Mouse (Mus musculus) small intestine, adult 2 months (tissue): ENCODE data around the gene Cd2bp2. TPM values are rescaled to one million over a fixed set of nuclear protein-coding genes. Genes with fewer than 3 reads are reported as not detected.

Experiments used
- H3K27ac ChIP-seq: fragments of 200-500 bp; 2 replicates; pipeline ENCODE4 v1.5.1; 2012; ENCODE audit warnings: low read depth, low read length, control low read depth, inconsistent platforms; ENCODE audit not compliant: insufficient read depth
- H3K27me3 ChIP-seq: fragments of 200-500 bp; 2 replicates; pipeline ENCODE4 v1.6.1; 2012; ENCODE audit warnings: mild to moderate bottlenecking, moderate library complexity, low read length, inconsistent platforms; ENCODE audit not compliant: control insufficient read depth, insufficient read depth
- H3K36me3 ChIP-seq: fragments of 200-500 bp; 2 replicates; pipeline ENCODE4 v1.6.1; 2012; ENCODE audit warnings: mild to moderate bottlenecking, low read length, control low read depth, inconsistent platforms; ENCODE audit not compliant: control insufficient read depth, insufficient read depth
- H3K4me1 ChIP-seq: fragments of 200-500 bp; 2 replicates; pipeline ENCODE4 v1.6.1; 2012; ENCODE audit warnings: low read length, inconsistent platforms, mixed read lengths; ENCODE audit not compliant: control insufficient read depth, insufficient read depth, insufficient read length
- H3K4me3 ChIP-seq: fragments of 200-500 bp; 2 replicates; pipeline ENCODE4 v1.5.1; 2012; ENCODE audit warnings: low read depth, mild to moderate bottlenecking, control low read depth, inconsistent platforms, low read length, moderate library complexity
- CTCF ChIP-seq: fragments of 200-500 bp; IDR thresholded peaks from 2 replicates; pipeline ENCODE4 v1.5.1; 2012; ENCODE audit warnings: low read depth, mild to moderate bottlenecking, control low read depth, inconsistent platforms, low read length, moderate library complexity, mixed read lengths; ENCODE audit not compliant: insufficient replicate concordance, insufficient read length; ENCODE audit errors: extremely low read depth
- POLR2A ChIP-seq: fragments of 200-500 bp; IDR thresholded peaks from 2 replicates; pipeline ENCODE4 v1.6.1; 2012; ENCODE audit warnings: low read depth, mild to moderate bottlenecking, control low read depth, inconsistent platforms, low read length, moderate library complexity
- WGBS: fragments of 180-500 bp; shearing (Covaris S2); methylation state at CpG from one replicate; pipeline ENCODE4 v1.1.7; 2018; 5-methylcytosine and 5-hydroxymethylcytosine counted together
- polyA plus RNA-seq: library from polyadenylated mRNA; depleted of rRNA; stranded (reverse); fragments of >200 nt; gene quantifications from 2 replicates; pipeline ENCODE4 v1.2.3, GENCODE M21; 2012; rRNA removed

Cd2bp2 gene
- 7.6 and 13.9 TPM in 2 replicates for polyA plus RNA-seq

GRCm38 (mm10) chr7:127195544-127196295 lies at the start of gene Cd2bp2:
Gene Cd2bp2, minus strand, starts transcription at chr7:127196050.
- H3K4me3 ChIP-seq = peak within 1 kb of the TSS; percentile 87
- TF ChIP-seq POLR2A = no peak; the same call in none of the 2 replicates
- no peak for TF ChIP-seq CTCF
- peak within 1 kb of the TSS; percentile 56 for H3K27ac ChIP-seq
- H3K4me1 ChIP-seq = peaks cover 13% of the 10 kb centered on the region
- H3K27me3 ChIP-seq = no peaks in the 10 kb centered on the region
- under 1% methylated on average over 51 of the region's 51 CpGs for WGBS
- peaks cover 63% of the 10 kb centered on the region for H3K36me3 ChIP-seq

- peak overlapping the region; percentile 62 for H3K27ac ChIP-seq
- no peaks in the 10 kb centered on the region for H3K36me3 ChIP-seq
- 9% methylated on average over 32 of the region's 33 CpGs for WGBS
- no peaks in the 10 kb centered on the region for H3K27me3 ChIP-seq
- TF ChIP-seq CTCF (no peak), POLR2A (no peak)
- H3K4me3 ChIP-seq = peak overlapping the region; percentile 93
- peaks cover 4% of the 10 kb centered on the region; the same call in 1 of the 2 replicates for H3K4me1 ChIP-seq
Observed at GRCm38 (mm10) chr7:127244658-127245510, 49.0 kb upstream of the Cd2bp2 start.

GRCm38 (mm10) chr7:127243870-127244657 lies 48.2 kb upstream of the Cd2bp2 start, which contains the start of gene Zfp771:
Gene Zfp771, plus strand, starts transcription at chr7:127244274.
- no peaks in the 10 kb centered on the region for H3K27me3 ChIP-seq
- WGBS = 1% methylated on average over 56 of the region's 56 CpGs
- TF ChIP-seq POLR2A = peak; percentile 74
- TF ChIP-seq CTCF = no peak
- peaks cover 4% of the 10 kb centered on the region; the same call in 1 of the 2 replicates for H3K4me1 ChIP-seq
- H3K36me3 ChIP-seq = no peaks in the 10 kb centered on the region
- H3K4me3 ChIP-seq = peak within 1 kb of the TSS; percentile 93
- H3K27ac ChIP-seq = peak within 1 kb of the TSS; percentile 83

GRCm38 (mm10) chr7:127243361-127243867 lies 47.6 kb upstream of the Cd2bp2 start:
- 0 out of 2 replicates have a peak overlapping the region, but pooled peaks have one; percentile 93 for H3K4me3 ChIP-seq

GRCm38 (mm10) chr7:127234777-127235176 lies 38.9 kb upstream of the Cd2bp2 start:
- H3K4me3 ChIP-seq = no peak overlapping the region
- WGBS = 80% methylated on average over 2 of the region's 2 CpGs
- no peak for TF ChIP-seq CTCF
- no peak for TF ChIP-seq POLR2A
- H3K27ac ChIP-seq = no peak overlapping the region
- no peaks in the 10 kb centered on the region for H3K27me3 ChIP-seq
- H3K36me3 ChIP-seq = peaks cover 19% of the 10 kb centered on the region
- peaks cover 3% of the 10 kb centered on the region; the same call in 1 of the 2 replicates for H3K4me1 ChIP-seq

More at GRCm38 (mm10) chr7:127243361-127243867, 47.6 kb upstream of the Cd2bp2 start:
- Histone ChIP-seq H3K27me3 (no peaks in the 10 kb centered on the region), H3K36me3 (no peaks in the 10 kb centered on the region), H3K27ac (peak overlapping the region; percentile 83), H3K4me1 (peaks cover 4% of the 10 kb centered on the region; the same call in 1 of the 2 replicates)
- 29% methylated on average over 2 of the region's 2 CpGs for WGBS
- TF ChIP-seq CTCF (no peak), POLR2A (no peak)

GRCm38 (mm10) chr7:127233765-127234164 lies 37.9 kb upstream of the Cd2bp2 start:
- H3K4me1 ChIP-seq = peaks cover 3% of the 10 kb centered on the region; the same call in 1 of the 2 replicates
- 4% methylated on average over 9 of the region's 9 CpGs for WGBS
- H3K27me3 ChIP-seq = no peaks in the 10 kb centered on the region
- TF ChIP-seq CTCF (no peak), POLR2A (no peak)
- H3K36me3 ChIP-seq = peaks cover 19% of the 10 kb centered on the region
- H3K4me3 ChIP-seq = peak overlapping the region; percentile 99
- H3K27ac ChIP-seq = no peak overlapping the region
